Mouse (Mus musculus): Measurements from ENCODE around the gene Pfn3. TPM values are rescaled to one million over a fixed set of nuclear protein-coding genes. Genes with fewer than 3 reads are reported as not detected.
A peak's percentile ranks its signal among the peaks of the same experiment; 100 is the strongest.

Gene Pfn3
- total and polyA plus RNA-seq, 3 experiments, result not detected

DNA sequence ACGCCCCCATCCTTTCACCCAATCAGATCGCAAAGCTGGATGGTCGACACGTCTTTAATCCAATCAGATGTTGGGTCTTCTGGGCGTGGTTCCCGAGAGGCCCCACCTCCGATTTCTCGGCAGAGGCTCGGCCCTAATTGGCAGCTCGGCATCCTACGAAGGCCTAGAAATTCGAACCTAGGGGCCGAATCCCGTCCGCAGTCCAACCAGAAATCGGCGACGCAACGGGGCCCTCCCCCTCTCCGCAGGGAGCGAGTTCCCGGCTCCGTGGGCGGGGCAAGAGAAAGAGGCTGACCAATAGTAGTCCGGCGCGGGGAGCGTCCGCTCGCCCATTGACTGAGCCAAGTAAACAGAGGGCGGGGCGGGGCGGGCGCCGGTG, 29.9 kb upstream of the Pfn3 start, which contains the start of gene Grk6:
Grk6 (plus strand) TSS at position 136 of the 379 bp plus-strand sequence.
- H3K9me3 ChIP-seq (replicated peaks; ENCODE audit: low read length), result no peaks in the 10 kb centered on the region
- DNase-seq (ENCODE audit: extremely low read depth), result peak; percentile 99
- H3K4me2 ChIP-seq (ENCODE audit: insufficient read depth, low read depth, poor library complexity, severe bottlenecking), result peak within 1 kb of the TSS; percentile 93
- peaks cover 0 to 6% of the 10 kb centered on the region in 2 experiments for H3K36me3 ChIP-seq (replicated peaks in 1 of 2; ENCODE audit: control insufficient read depth in 1 of 2, insufficient read depth in 1 of 2, low read length in 1 of 2)
- in situ Hi-C loops (cut with MboI; ENCODE audit: low pct_ligation_motif_present, low pct_unique_long_range_greater_than_20kb, low sequenced_read_pairs) (no loop called here), dilution Hi-C loops (cut with MboI; ENCODE audit: extremely low pct_ligation_motif_present, extremely low pct_unique_long_range_greater_than_20kb, low sequenced_read_pairs) (no loop called here)
- no peaks in the 10 kb centered on the region for H3K27me3 ChIP-seq (replicated peaks)
- peaks cover 34% of the 10 kb centered on the region for H3K79me2 ChIP-seq (replicated peaks; ENCODE audit: control insufficient read depth, extremely low read depth, insufficient read depth, poor library complexity, severe bottlenecking)
- peak within 1 kb of the TSS; percentile 98 for H3K9ac ChIP-seq (ENCODE audit: insufficient read depth, low read depth)
- peak within 1 kb of the TSS; percentile 94 for H3K27ac ChIP-seq (ENCODE audit: insufficient read depth, low read depth)
- peak within 1 kb of the TSS; percentile 65 to 99 (median 80) for H3K4me3 ChIP-seq (replicated peaks in 1 of 3; ENCODE audit: low read depth in 2 of 3, low read length in 2 of 3, poor library complexity in 1 of 3)
- peaks cover 24 to 43% of the 10 kb centered on the region in 2 experiments for H3K4me1 ChIP-seq (ENCODE audit: control insufficient read depth in 1 of 2, insufficient read depth in 2 of 2)
- TF ChIP-seq CHD2 (IDR thresholded peaks at IDR 0.05; ENCODE audit: low read length) (peak; percentile 93), JUN (IDR thresholded peaks at IDR 0.05; ENCODE audit: insufficient read depth, low read depth, low read length) (no peak)

DNA sequence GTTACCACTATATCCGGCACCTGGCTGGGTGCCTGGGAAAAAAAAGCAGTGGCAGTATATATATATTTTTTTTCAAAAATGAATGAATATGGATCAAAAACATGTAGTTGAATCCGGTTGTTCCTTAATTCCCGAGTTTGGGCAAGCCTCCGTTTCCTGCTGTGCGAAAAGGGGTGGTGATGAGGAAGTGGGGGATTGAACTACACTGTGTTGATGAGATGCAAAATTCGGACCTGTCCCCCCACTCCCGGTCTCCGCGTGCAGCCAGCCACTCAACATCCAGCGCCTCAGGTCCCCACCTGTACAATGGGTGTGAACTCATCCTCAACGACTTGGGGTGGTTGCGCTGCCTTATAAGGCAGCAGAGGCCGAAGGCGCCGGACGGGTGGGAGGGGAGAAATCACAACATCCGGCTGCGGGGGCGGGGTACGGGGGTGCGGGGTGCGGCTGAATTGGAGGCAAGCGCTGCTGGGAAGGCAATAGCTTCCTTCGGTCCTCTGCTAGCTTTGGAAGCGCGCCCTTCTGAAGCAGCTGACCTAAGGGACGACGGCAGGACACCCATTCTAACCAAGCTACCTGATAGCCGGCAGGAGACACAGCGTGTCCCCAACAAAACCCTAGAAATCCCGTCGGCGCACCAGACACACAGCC, 29.4 kb upstream of the Pfn3 start:
- H3K9me3 ChIP-seq (replicated peaks; ENCODE audit: low read length), result no peaks in the 10 kb centered on the region
- peak overlapping the region; percentile 59 for H3K9ac ChIP-seq (ENCODE audit: insufficient read depth, low read depth)
- no peaks in the 10 kb centered on the region for H3K27me3 ChIP-seq (replicated peaks)
- peaks cover 19 to 38% of the 10 kb centered on the region in 2 experiments for H3K4me1 ChIP-seq (ENCODE audit: control insufficient read depth in 1 of 2, insufficient read depth in 2 of 2)
- peak; percentile 91 for DNase-seq (ENCODE audit: extremely low read depth)
- peak overlapping the region; percentile 64 for H3K27ac ChIP-seq (ENCODE audit: insufficient read depth, low read depth)
- H3K4me2 ChIP-seq (ENCODE audit: insufficient read depth, low read depth, poor library complexity, severe bottlenecking), result peak overlapping the region; percentile 93
- dilution Hi-C loops (cut with MboI; ENCODE audit: extremely low pct_ligation_motif_present, extremely low pct_unique_long_range_greater_than_20kb, low sequenced_read_pairs) (no loop called here), in situ Hi-C loops (cut with MboI; ENCODE audit: low pct_ligation_motif_present, low pct_unique_long_range_greater_than_20kb, low sequenced_read_pairs) (no loop called here)
- H3K36me3 ChIP-seq (replicated peaks in 1 of 2; ENCODE audit: control insufficient read depth in 1 of 2, insufficient read depth in 1 of 2, low read length in 1 of 2), result peaks cover 0 to 2% of the 10 kb centered on the region in 2 experiments
- peak overlapping the region; percentile 58 to 80 (median 65) for H3K4me3 ChIP-seq (replicated peaks in 1 of 3; ENCODE audit: low read depth in 2 of 3, low read length in 2 of 3, poor library complexity in 1 of 3)
- peaks cover 34% of the 10 kb centered on the region for H3K79me2 ChIP-seq (replicated peaks; ENCODE audit: control insufficient read depth, extremely low read depth, insufficient read depth, poor library complexity, severe bottlenecking)
- TF ChIP-seq JUN (IDR thresholded peaks at IDR 0.05; ENCODE audit: insufficient read depth, low read depth, low read length) (no peak), ZC3H11A (IDR thresholded peaks at IDR 0.05; ENCODE audit: low read depth, low read length) (no peak), KAT2A (IDR thresholded peaks at IDR 0.05; ENCODE audit: insufficient replicate concordance, low read length) (0 out of 2 replicates have a peak, but pooled peaks have one; percentile 51), RAD21 (IDR thresholded peaks at IDR 0.05; ENCODE audit: low read depth, low read length) (no peak), PAX5 (IDR thresholded peaks at IDR 0.05; ENCODE audit: low read length) (no peak), SIN3A (IDR thresholded peaks at IDR 0.05; ENCODE audit: low read length) (peak; percentile 96), MAX (IDR thresholded peaks at IDR 0.05; ENCODE audit: low read length) (peak; percentile 86), NRF1 (IDR thresholded peaks at IDR 0.05; ENCODE audit: low read depth, low read length) (no peak), POLR2AphosphoS2 (IDR thresholded peaks at IDR 0.05; ENCODE audit: low read depth, low read length) (peak; percentile 83; the same call in 1 of the 2 replicates), UBTF (IDR thresholded peaks at IDR 0.05; ENCODE audit: low read depth, low read length) (no peak), NELFE (IDR thresholded peaks at IDR 0.05; ENCODE audit: low read depth, low read length) (peak; percentile 90), RCOR1 (conservative IDR thresholded peaks at IDR 0.05; ENCODE audit: low read depth, low read length) (0 out of 2 replicates have a peak, but pooled peaks have one; percentile 35), ETS1 (conservative IDR thresholded peaks at IDR 0.05; ENCODE audit: low read depth, low read length) (peak; percentile 40; the same call in 1 of the 2 replicates), MYC (IDR thresholded peaks at IDR 0.05; ENCODE audit: low read depth, low read length) (peak; percentile 82), CTCF (conservative IDR thresholded peaks at IDR 0.05 in 1 of 2, IDR thresholded peaks at IDR 0.05 in 1 of 2; ENCODE audit: low read depth in 2 of 2, low read length in 2 of 2) (no peak), ELF1 (IDR thresholded peaks at IDR 0.05; ENCODE audit: low read depth, low read length) (peak; percentile 54; the same call in 1 of the 2 replicates), IRF4 (IDR thresholded peaks at IDR 0.05; ENCODE audit: low read depth, low read length) (peak; percentile 27; the same call in 1 of the 2 replicates), ZKSCAN1 (IDR thresholded peaks at IDR 0.05; ENCODE audit: borderline replicate concordance, low read depth, low read length) (no peak), TCF12 (IDR thresholded peaks at IDR 0.05; ENCODE audit: low read depth, low read length) (peak; percentile 79; the same call in 1 of the 2 replicates), EP300 (IDR thresholded peaks at IDR 0.05; ENCODE audit: low read length) (no peak), POLR2A (IDR thresholded peaks at IDR 0.05; ENCODE audit: low read depth, low read length) (peak; percentile 92), MEF2A (IDR thresholded peaks at IDR 0.05; ENCODE audit: borderline replicate concordance, low read depth, low read length) (0 out of 2 replicates have a peak, but pooled peaks have one; percentile 19), BHLHE40 (IDR thresholded peaks at IDR 0.05; ENCODE audit: low read depth, low read length) (peak; percentile 44), GABPA (IDR thresholded peaks at IDR 0.05; ENCODE audit: insufficient replicate concordance, low read depth, low read length) (no peak), TBP (conservative IDR thresholded peaks at IDR 0.05; ENCODE audit: low read depth, low read length) (peak; percentile 81; the same call in 1 of the 2 replicates), E2F4 (IDR thresholded peaks at IDR 0.05; ENCODE audit: insufficient replicate concordance, low read depth, low read length) (no peak), MAZ (IDR thresholded peaks at IDR 0.05; ENCODE audit: low read depth, low read length) (peak; percentile 89), ZMIZ1 (IDR thresholded peaks at IDR 0.05; ENCODE audit: low read depth, low read length) (peak; percentile 75; the same call in 1 of the 2 replicates), USF2 (conservative IDR thresholded peaks at IDR 0.05; ENCODE audit: low read depth, low read length) (no peak), USF1 (IDR thresholded peaks at IDR 0.05; ENCODE audit: low read depth, low read length) (no peak)

All from CH12.LX (cell line).